Mouse (Mus musculus) liver, embryonic 14.5 days (tissue): ENCODE data around the gene 4933402N03Rik. TPM values are rescaled to one million over a fixed set of nuclear protein-coding genes. Genes with fewer than 3 reads are reported as not detected.

Experiments used
- ATAC-seq: fragments of 200-750 bp; cut with Nextera tagmentation; 2 replicates; pipeline ENCODE4 v1.8.0; 2017; ENCODE audit warnings: moderate number of reproducible peaks, mild to moderate bottlenecking, moderate library complexity; ENCODE audit not compliant: insufficient read depth
- DNase-seq, 3 experiments: peaks; one replicate each; pipeline ENCODE4 v3.0.0-alpha.2; 2012 to 2013; ENCODE audit warnings: low read depth in 3 of 3, low spot score in 3 of 3
- H3K27ac ChIP-seq: fragments of 300-500 bp; sonication (generic); 2 replicates; pipeline ENCODE4 v1.5.1; 2014; ENCODE audit warnings: moderate library complexity, mild to moderate bottlenecking, control low read depth, inconsistent platforms
- H3K27me3 ChIP-seq: fragments of 300-500 bp; sonication (generic); 2 replicates; pipeline ENCODE4 v1.6.1; 2014; ENCODE audit warnings: mild to moderate bottlenecking, low read length, moderate library complexity; ENCODE audit not compliant: control insufficient read depth, insufficient read depth
- H3K36me3 ChIP-seq: fragments of 300-500 bp; sonication (generic); replicated peaks from 2 replicates; pipeline ENCODE4 v1.6.1; 2014; ENCODE audit warnings: low read depth; ENCODE audit not compliant: control insufficient read depth, insufficient read depth
- H3K4me1 ChIP-seq, 2 experiments: fragments of 200-500 bp in 1 of 2; fragments of 300-500 bp in 1 of 2; sonication (generic) in 1 of 2; replicated peaks; 2 replicates each; pipeline ENCODE4 v1.6.1; 2012 to 2014; ENCODE audit warnings: antibody characterized with exemption in 1 of 2, inconsistent platforms in 1 of 2, low read length in 1 of 2; ENCODE audit not compliant: control insufficient read depth in 2 of 2, insufficient read depth in 2 of 2
- H3K4me2 ChIP-seq: fragments of 300-500 bp; sonication (generic); 2 replicates; pipeline ENCODE4 v1.6.1; 2014; ENCODE audit warnings: low read depth, mild to moderate bottlenecking, control low read depth, moderate library complexity
- H3K4me3 ChIP-seq, 2 experiments: fragments of 200-500 bp in 1 of 2; fragments of 300-500 bp in 1 of 2; sonication (generic) in 1 of 2; 2 replicates each; pipeline ENCODE4 v1.5.1; 2012 to 2014; ENCODE audit warnings: low read depth in 2 of 2, low read length in 2 of 2, mild to moderate bottlenecking in 2 of 2, control low read depth in 1 of 2, inconsistent platforms in 1 of 2, moderate library complexity in 1 of 2; ENCODE audit not compliant: insufficient read depth in 1 of 2
- H3K9ac ChIP-seq: fragments of 300-500 bp; sonication (generic); replicated peaks from 2 replicates; pipeline ENCODE4 v1.6.1; 2014; ENCODE audit warnings: mild to moderate bottlenecking, control low read depth, moderate library complexity
- H3K9me3 ChIP-seq: fragments of 300-500 bp; sonication (generic); 2 replicates; pipeline ENCODE4 v1.6.1; 2016; ENCODE audit warnings: low read length, mixed read lengths; ENCODE audit not compliant: control insufficient read depth
- CTCF ChIP-seq: IDR thresholded peaks from 2 replicates; pipeline ENCODE4 v1.5.1; 2016; ENCODE audit warnings: antibody characterized with exemption, low read depth, control low read depth
- EP300 ChIP-seq: IDR thresholded peaks from 2 replicates; pipeline ENCODE4 v1.6.1; 2016; ENCODE audit warnings: antibody characterized with exemption, low read depth
- WGBS: fragments of 180-500 bp; shearing (Covaris S2); extraction: QIAGEN DNeasy Blood & Tissue Kit; methylation state at CpG from one replicate; pipeline ENCODE4 v1.1.7; 2014; ENCODE audit not compliant: insufficient replicate concordance; 5-methylcytosine and 5-hydroxymethylcytosine counted together
- polyA plus RNA-seq, 2 experiments: library from polyadenylated mRNA; depleted of rRNA in 1 of 2; stranded (reverse) in 1 of 2; unstranded in 1 of 2; fragments of >200 nt; fragmentation: Nextera tagmentation in 1 of 2; extraction: Ambion mirVana in 1 of 2; gene quantifications; 2 replicates each; pipeline versions ENCODE4 v1.2.1 to v1.2.3; 2012 to 2014

4933402N03Rik gene
- polyA plus RNA-seq, 2 experiments, result not detected

DNA sequence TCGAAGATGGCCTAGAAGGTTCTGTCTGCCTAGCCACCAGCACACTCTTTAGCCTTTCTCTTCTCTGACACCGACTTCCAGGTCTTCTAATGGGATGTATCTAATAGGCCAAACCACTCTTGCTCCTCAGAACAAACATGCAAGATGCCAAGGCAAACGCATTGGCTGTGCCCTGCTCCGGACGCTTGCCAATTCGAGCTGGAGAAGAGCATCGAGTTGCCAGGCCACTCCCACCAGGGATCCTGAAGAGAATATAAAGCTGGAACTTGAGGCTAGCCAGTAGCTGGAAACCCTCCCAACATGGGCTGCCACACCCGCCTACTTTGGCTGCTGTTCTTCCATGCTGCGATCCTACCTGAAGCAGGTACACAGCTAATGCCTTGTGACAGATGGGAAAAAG, 28.0 kb upstream of the 4933402N03Rik start, which contains the start of gene 5430419D17Rik:
TSS of gene 5430419D17Rik (plus strand) at position 282 of the 400 bp plus-strand sequence.
- WGBS, result 67% methylated on average over 9 of the region's 9 CpGs
- DNase-seq, result no peak

GRCm38 (mm10) chr7:131169099-131169498, 23.0 kb upstream of the 4933402N03Rik start:
- Histone ChIP-seq H3K27ac (no peak overlapping the region), H3K36me3 (no peaks in the 10 kb centered on the region), H3K9me3 (no peaks in the 10 kb centered on the region), H3K4me3 (no peak overlapping the region), H3K4me2 (no peak overlapping the region), H3K27me3 (no peaks in the 10 kb centered on the region), H3K4me1 (no peaks in the 10 kb centered on the region), H3K9ac (no peak overlapping the region)
- no peak for DNase-seq
- 13% methylated on average over 2 of the region's 2 CpGs for WGBS
- no peak for ATAC-seq
- no peak for TF ChIP-seq CTCF
- TF ChIP-seq EP300, result no peak

More for the DNA sequence above, 28.0 kb upstream of the 4933402N03Rik start, which contains the start of gene 5430419D17Rik:
- Histone ChIP-seq H3K36me3 (no peaks in the 10 kb centered on the region), H3K9me3 (no peaks in the 10 kb centered on the region), H3K4me1 (no peaks in the 10 kb centered on the region), H3K4me2 (no peak within 1 kb of the TSS), H3K27ac (no peak within 1 kb of the TSS), H3K9ac (no peak within 1 kb of the TSS), H3K27me3 (no peaks in the 10 kb centered on the region), H3K4me3 (no peak within 1 kb of the TSS)
- TF ChIP-seq CTCF, result no peak
- TF ChIP-seq EP300, result no peak
- no peak for ATAC-seq

DNA sequence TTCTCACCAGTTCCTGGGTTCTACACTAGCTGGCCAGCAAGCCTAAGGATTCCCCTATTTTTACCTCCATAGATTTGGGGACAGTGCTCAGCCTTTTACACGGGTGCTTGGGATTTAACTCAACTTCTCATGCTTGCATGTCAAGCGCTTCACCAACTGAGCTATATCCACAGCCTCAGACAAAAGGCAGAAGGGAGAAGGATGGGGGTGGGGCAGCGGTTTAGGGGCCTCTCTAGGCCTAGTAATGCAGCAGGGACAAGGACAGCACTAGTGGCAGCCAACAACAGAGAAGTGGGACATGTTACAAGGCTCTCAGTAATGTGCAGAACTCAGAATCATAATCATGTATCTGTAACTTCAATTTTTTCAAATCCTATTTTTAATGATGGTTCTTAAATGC, 21.7 kb upstream of the 4933402N03Rik start:
- no peaks in the 10 kb centered on the region for H3K27me3 ChIP-seq
- no peaks in the 10 kb centered on the region for H3K36me3 ChIP-seq
- no peak for TF ChIP-seq CTCF
- TF ChIP-seq EP300, result no peak
- H3K9me3 ChIP-seq, result no peaks in the 10 kb centered on the region
- ATAC-seq (no peak), DNase-seq (no peak)
- H3K27ac ChIP-seq, result no peak overlapping the region
- no peak overlapping the region for H3K4me3 ChIP-seq
- H3K4me2 ChIP-seq, result no peak overlapping the region
- no peak overlapping the region for H3K9ac ChIP-seq
- no peaks in the 10 kb centered on the region for H3K4me1 ChIP-seq
- WGBS, result 34% methylated on average over 3 of the region's 3 CpGs

DNA sequence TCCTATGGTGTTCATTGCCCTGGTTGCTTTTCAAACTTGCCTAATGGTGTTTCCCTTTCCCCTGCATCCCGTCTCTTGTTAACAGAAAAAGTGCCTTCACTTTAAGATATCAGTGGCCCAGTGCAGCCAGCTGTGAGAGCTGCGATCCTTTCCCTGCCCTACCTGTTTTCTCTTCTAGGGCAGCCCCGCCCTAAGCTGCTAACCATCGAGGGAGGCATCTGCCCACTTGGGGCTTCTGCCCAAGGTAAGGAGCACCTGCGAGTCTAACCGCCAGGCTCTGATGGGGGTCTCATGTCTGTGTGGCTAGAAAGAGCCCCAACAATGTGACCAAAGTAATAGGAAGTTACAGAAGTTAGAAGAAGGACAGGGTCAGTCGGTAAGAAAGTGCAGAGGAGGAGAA, 16.1 kb upstream of the 4933402N03Rik start:
- 36% methylated on average over 7 of the region's 7 CpGs for WGBS
- Histone ChIP-seq H3K4me3 (no peak overlapping the region), H3K9ac (no peak overlapping the region), H3K4me2 (no peak overlapping the region), H3K27me3 (no peaks in the 10 kb centered on the region), H3K4me1 (no peaks in the 10 kb centered on the region), H3K27ac (no peak overlapping the region), H3K9me3 (no peaks in the 10 kb centered on the region), H3K36me3 (no peaks in the 10 kb centered on the region)
- no peak for TF ChIP-seq EP300
- TF ChIP-seq CTCF, result no peak
- no peak for ATAC-seq
- DNase-seq, result no peak

DNA sequence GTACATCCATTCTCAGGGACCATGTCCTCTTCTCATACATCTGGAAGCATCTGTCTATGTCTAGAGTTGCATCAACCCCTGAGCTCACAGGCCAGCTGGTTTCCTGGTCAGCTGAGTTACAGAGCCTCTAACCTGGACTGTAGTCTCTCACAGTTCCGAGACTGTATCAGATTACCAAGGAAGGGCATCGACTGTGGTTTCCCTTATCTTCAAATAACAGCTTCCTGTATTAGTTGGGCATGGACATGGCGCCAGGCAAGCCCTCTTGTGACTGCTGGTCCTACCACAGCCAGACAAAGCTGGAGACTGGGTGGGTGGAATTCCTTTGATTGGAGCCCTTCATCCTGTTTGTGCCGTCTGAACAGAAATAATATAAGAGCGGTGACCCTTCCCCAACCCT, 6.9 kb upstream of the 4933402N03Rik start:
- no peaks in the 10 kb centered on the region for H3K4me1 ChIP-seq
- no peak overlapping the region for H3K27ac ChIP-seq
- H3K4me2 ChIP-seq, result no peak overlapping the region
- no peaks in the 10 kb centered on the region for H3K27me3 ChIP-seq
- H3K9ac ChIP-seq, result no peak overlapping the region
- DNase-seq, result no peak
- H3K36me3 ChIP-seq, result no peaks in the 10 kb centered on the region
- no peak overlapping the region for H3K4me3 ChIP-seq
- TF ChIP-seq EP300, result no peak
- TF ChIP-seq CTCF, result no peak
- no peak for ATAC-seq
- no peaks in the 10 kb centered on the region for H3K9me3 ChIP-seq
- 20% methylated on average over 5 of the region's 5 CpGs for WGBS
